Mouse (Mus musculus) intestine, embryonic 14.5 days (tissue): ENCODE data around the gene Il1rl2. TPM values are rescaled to one million over a fixed set of nuclear protein-coding genes. Genes with fewer than 3 reads are reported as not detected.

Source experiments
- ATAC-seq: fragments of 200-750 bp; cut with Nextera tagmentation; replicated peaks from 2 replicates; pipeline ENCODE4 v1.8.0; 2017; ENCODE audit warnings: low read depth, moderate number of reproducible peaks, moderate TSS enrichment, moderate library complexity; ENCODE audit not compliant: low FRiP score, low TSS enrichment
- DNase-seq: peaks from one replicate; pipeline ENCODE4 v3.0.0-alpha.2; 2018; ENCODE audit warnings: low spot score
- H3K27ac ChIP-seq: fragments of 300-500 bp; sonication (generic); 2 replicates; pipeline ENCODE4 v1.5.1; 2014; ENCODE audit warnings: low read depth, mild to moderate bottlenecking, control low read depth
- H3K27me3 ChIP-seq: fragments of 300-500 bp; sonication (generic); replicated peaks from 2 replicates; pipeline ENCODE4 v1.6.1; 2014; ENCODE audit warnings: low read length, control low read depth; ENCODE audit not compliant: control insufficient read depth, insufficient read depth
- H3K36me3 ChIP-seq: fragments of 300-500 bp; sonication (generic); 2 replicates; pipeline ENCODE4 v1.6.1; 2014; ENCODE audit warnings: low read length, control low read depth; ENCODE audit not compliant: control insufficient read depth, insufficient read depth
- H3K4me1 ChIP-seq: fragments of 300-500 bp; sonication (generic); replicated peaks from 2 replicates; pipeline ENCODE4 v1.6.1; 2014; ENCODE audit warnings: low read length, control low read depth, mixed read lengths; ENCODE audit not compliant: control insufficient read depth, insufficient read depth
- H3K4me2 ChIP-seq: fragments of 300-500 bp; sonication (generic); 2 replicates; pipeline ENCODE4 v1.6.1; 2014; ENCODE audit warnings: low read length
- H3K4me3 ChIP-seq: fragments of 300-500 bp; sonication (generic); 2 replicates; pipeline ENCODE4 v1.5.1; 2014; ENCODE audit warnings: low read depth, low read length, control low read depth, mixed read lengths
- H3K9ac ChIP-seq: fragments of 300-500 bp; sonication (generic); 2 replicates; pipeline ENCODE4 v1.6.1; 2014; ENCODE audit warnings: mild to moderate bottlenecking, low read length
- H3K9me3 ChIP-seq: fragments of 300-500 bp; sonication (generic); 2 replicates; pipeline ENCODE4 v1.6.1; 2016; ENCODE audit warnings: low read length, control low read depth; ENCODE audit not compliant: control insufficient read depth
- WGBS: fragments of 180-500 bp; shearing (Covaris S2); extraction: QIAGEN DNeasy Blood & Tissue Kit; methylation state at CpG from one replicate; pipeline ENCODE4 v1.1.7; 2014; 5-methylcytosine and 5-hydroxymethylcytosine counted together
- polyA plus RNA-seq: library from polyadenylated mRNA; unstranded; fragments of >200 nt; fragmentation: Nextera tagmentation; extraction: Ambion mirVana; gene quantifications from 2 replicates; pipeline ENCODE4 v1.2.1, GENCODE M21; 2014

The Il1rl2 gene
- polyA plus RNA-seq, 1 experiment from 2014 or later = 3.4 TPM

- no peaks in the 10 kb centered on the region for H3K27me3 ChIP-seq
- no peaks in the 10 kb centered on the region for H3K9me3 ChIP-seq
- H3K9ac ChIP-seq = no peak overlapping the region
- ATAC-seq (no peak), DNase-seq (no peak)
- H3K4me1 ChIP-seq = peaks cover 5% of the 10 kb centered on the region; the same call in 1 of the 2 replicates
- 35% methylated on average over 7 of the region's 7 CpGs for WGBS
- no peaks in the 10 kb centered on the region for H3K36me3 ChIP-seq
- H3K27ac ChIP-seq = no peak overlapping the region
- H3K4me3 ChIP-seq = no peak overlapping the region
- H3K4me2 ChIP-seq = no peak overlapping the region
These were observed 52.3 kb downstream of the Il1rl2 start for GRCm38 (mm10) chr1:40376745-40377144.

GRCm38 (mm10) chr1:40378794-40379193 lies 54.4 kb downstream of the Il1rl2 start:
- DNase-seq = peak; percentile 94
- Histone ChIP-seq H3K27ac (no peak overlapping the region), H3K27me3 (no peaks in the 10 kb centered on the region), H3K36me3 (no peaks in the 10 kb centered on the region), H3K9ac (no peak overlapping the region), H3K4me3 (no peak overlapping the region), H3K9me3 (no peaks in the 10 kb centered on the region), H3K4me1 (peaks cover 5% of the 10 kb centered on the region; the same call in 1 of the 2 replicates), H3K4me2 (no peak overlapping the region)
- no peak for ATAC-seq
- WGBS = 14% methylated on average over 8 of the region's 8 CpGs

- H3K9ac ChIP-seq = no peak overlapping the region
- H3K4me2 ChIP-seq = no peak overlapping the region
- H3K36me3 ChIP-seq = no peaks in the 10 kb centered on the region
- H3K9me3 ChIP-seq = no peaks in the 10 kb centered on the region
- H3K27me3 ChIP-seq = no peaks in the 10 kb centered on the region
- WGBS = 57% methylated on average over 6 of the region's 6 CpGs
- DNase-seq (peak; percentile 64), ATAC-seq (0 out of 2 replicates have a peak, but pooled peaks have one; percentile 9)
- H3K4me1 ChIP-seq = peaks cover 5% of the 10 kb centered on the region; the same call in 1 of the 2 replicates
- H3K27ac ChIP-seq = no peak overlapping the region
- H3K4me3 ChIP-seq = no peak overlapping the region
These were observed 55.7 kb downstream of the Il1rl2 start for GRCm38 (mm10) chr1:40380111-40380510.

GRCm38 (mm10) chr1:40380990-40381389 lies 56.6 kb downstream of the Il1rl2 start:
- DNase-seq (no peak), ATAC-seq (no peak)
- H3K4me2 ChIP-seq = no peak overlapping the region
- H3K27me3 ChIP-seq = no peaks in the 10 kb centered on the region
- H3K4me3 ChIP-seq = no peak overlapping the region
- H3K9me3 ChIP-seq = no peaks in the 10 kb centered on the region
- peaks cover 5% of the 10 kb centered on the region; the same call in 1 of the 2 replicates for H3K4me1 ChIP-seq
- no peaks in the 10 kb centered on the region for H3K36me3 ChIP-seq
- 84% methylated on average over 11 of the region's 11 CpGs for WGBS
- no peak overlapping the region for H3K9ac ChIP-seq
- H3K27ac ChIP-seq = no peak overlapping the region

GRCm38 (mm10) chr1:40382841-40383240 lies 58.4 kb downstream of the Il1rl2 start:
- no peaks in the 10 kb centered on the region for H3K27me3 ChIP-seq
- H3K27ac ChIP-seq = no peak overlapping the region
- H3K36me3 ChIP-seq = no peaks in the 10 kb centered on the region
- no peak overlapping the region for H3K4me2 ChIP-seq
- DNase-seq (no peak), ATAC-seq (no peak)
- no peaks in the 10 kb centered on the region for H3K9me3 ChIP-seq
- no peaks in the 10 kb centered on the region for H3K4me1 ChIP-seq
- 80% methylated on average over 5 of the region's 5 CpGs for WGBS
- no peak overlapping the region for H3K4me3 ChIP-seq
- H3K9ac ChIP-seq = no peak overlapping the region

- Histone ChIP-seq H3K36me3 (no peaks in the 10 kb centered on the region), H3K4me2 (no peak overlapping the region), H3K27me3 (no peaks in the 10 kb centered on the region), H3K4me1 (no peaks in the 10 kb centered on the region), H3K9me3 (no peaks in the 10 kb centered on the region), H3K9ac (no peak overlapping the region), H3K27ac (no peak overlapping the region), H3K4me3 (no peak overlapping the region)
- ATAC-seq (no peak), DNase-seq (no peak)
- 93% methylated on average over 8 of the region's 8 CpGs for WGBS
These were observed 60.6 kb downstream of the Il1rl2 start for GRCm38 (mm10) chr1:40384931-40385545.

GRCm38 (mm10) chr1:40391374-40391773 lies 67.0 kb downstream of the Il1rl2 start:
- Histone ChIP-seq H3K36me3 (no peaks in the 10 kb centered on the region), H3K27me3 (no peaks in the 10 kb centered on the region), H3K4me1 (no peaks in the 10 kb centered on the region), H3K4me2 (no peak overlapping the region), H3K9me3 (no peaks in the 10 kb centered on the region), H3K27ac (no peak overlapping the region), H3K4me3 (no peak overlapping the region), H3K9ac (no peak overlapping the region)
- DNase-seq (no peak), ATAC-seq (no peak)
- WGBS = 92% methylated on average over 3 of the region's 3 CpGs

GRCm38 (mm10) chr1:40392535-40392934 lies 68.1 kb downstream of the Il1rl2 start:
- ATAC-seq (no peak), DNase-seq (no peak)
- no peak overlapping the region for H3K27ac ChIP-seq
- H3K4me1 ChIP-seq = no peaks in the 10 kb centered on the region
- H3K36me3 ChIP-seq = no peaks in the 10 kb centered on the region
- no peak overlapping the region for H3K4me2 ChIP-seq
- no peak overlapping the region for H3K9ac ChIP-seq
- no peak overlapping the region for H3K4me3 ChIP-seq
- no peaks in the 10 kb centered on the region for H3K9me3 ChIP-seq
- WGBS = 81% methylated on average over 6 of the region's 6 CpGs
- no peaks in the 10 kb centered on the region for H3K27me3 ChIP-seq

- Histone ChIP-seq H3K4me3 (no peak overlapping the region), H3K27me3 (no peaks in the 10 kb centered on the region), H3K36me3 (no peaks in the 10 kb centered on the region), H3K4me2 (no peak overlapping the region), H3K9me3 (no peaks in the 10 kb centered on the region), H3K9ac (no peak overlapping the region), H3K27ac (no peak overlapping the region), H3K4me1 (no peaks in the 10 kb centered on the region)
- 86% methylated on average over 7 of the region's 7 CpGs for WGBS
- ATAC-seq (no peak), DNase-seq (no peak)
These were observed 68.8 kb downstream of the Il1rl2 start for GRCm38 (mm10) chr1:40393214-40393613.
